Mouse (Mus musculus) bone marrow, adult 2 months (tissue): ENCODE results near the gene Foxn3.

Source experiments
- CTCF ChIP-seq: fragments of 200-500 bp; IDR thresholded peaks from 2 replicates; pipeline ENCODE4 v1.5.1; 2011; ENCODE audit warnings: low read length, control low read depth; ENCODE audit not compliant: control insufficient read depth, insufficient read depth
- POLR2A ChIP-seq: fragments of 200-500 bp; IDR thresholded peaks from 2 replicates; pipeline ENCODE4 v1.6.1; 2011; ENCODE audit warnings: low read depth, mild to moderate bottlenecking, control low read depth, low read length, borderline replicate concordance; ENCODE audit not compliant: control insufficient read depth

- no peak for TF ChIP-seq CTCF
- TF ChIP-seq POLR2A, result no peak
Measured at GRCm38 (mm10) chr12:99353692-99354091, 209.7 kb downstream of the Foxn3 start.
